Comparison of ENCODE assay signal across 21 mouse cellular contexts in the genomic region with DNA sequence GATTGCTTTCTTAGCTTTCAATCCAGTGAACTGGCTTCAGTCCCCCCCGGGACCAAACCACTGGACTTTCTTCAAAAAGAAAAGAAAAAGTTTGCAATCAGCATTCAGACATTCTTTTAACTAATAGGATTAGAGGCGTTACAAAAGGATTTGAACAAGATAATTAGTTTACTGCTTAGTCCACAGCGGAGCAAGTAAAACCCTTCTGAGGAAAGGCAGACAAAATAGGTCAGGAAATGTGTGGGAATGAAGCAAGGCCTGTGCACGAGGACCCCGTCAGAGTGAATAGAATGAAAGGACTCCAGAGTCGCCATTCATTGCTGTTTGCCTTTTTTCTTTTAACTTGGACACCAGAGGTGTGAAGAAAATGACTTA.
DNase-seq lines count a peak whose midpoint lies in the region; ATAC-seq and TF ChIP-seq lines count a peak whose summit lies in the region.
"Had no signal": no experiment of that assay in that cellular context is flagged by ENCODE, and none has a peak within 500 bp of the region (broad histone marks: within the 10 kb centered on the region; RNA-seq: fewer than 3 reads in every experiment).

No protein-coding gene starts in this region.

- H3K9ac ChIP-seq in embryonic facial prominence, embryonic 11.5 days (replicated peaks; ENCODE audit: low read length) = no peak overlapping the region
- H3K9ac ChIP-seq in midbrain, embryonic 11.5 days (ENCODE audit: low read length) = no peak overlapping the region
- H3K9ac ChIP-seq in midbrain, postnatal 0 days (replicated peaks; ENCODE audit: low read length, poor library complexity, severe bottlenecking) = no peak overlapping the region
- H3K9ac ChIP-seq in midbrain, embryonic 13.5 days (replicated peaks) = no peak overlapping the region
- H3K9ac ChIP-seq: hindbrain, embryonic 12.5 days; intestine, embryonic 15.5 days; limb, embryonic 12.5 days; liver, embryonic 15.5 days; lung, embryonic 14.5 days; neural tube, embryonic 13.5 days had no signal

- intact Hi-C loops in heart, postnatal 36 days (cut with DNase I) = loop anchor here (10.0 kb wide), 1 partner anchor 1125 kb away; no protein-coding TSS in a partner anchor

- H3K4me3 ChIP-seq in embryonic facial prominence, embryonic 11.5 days (ENCODE audit: low read depth, low read length) = no peak overlapping the region
- H3K4me3 ChIP-seq in embryonic facial prominence, embryonic 10.5 days = no peak overlapping the region
- no peak overlapping the region for H3K4me3 ChIP-seq in midbrain, embryonic 11.5 days (ENCODE audit: low read depth, low read length)
- no peak overlapping the region for H3K4me3 ChIP-seq in midbrain, postnatal 0 days (ENCODE audit: low read depth, low read length)
- H3K4me3 ChIP-seq in midbrain, embryonic 13.5 days (replicated peaks) = no peak overlapping the region
- H3K4me3 ChIP-seq: hindbrain, embryonic 12.5 days; intestine, embryonic 15.5 days; limb, embryonic 12.5 days; liver, embryonic 15.5 days; neural tube, embryonic 13.5 days had no signal

- peak; percentile 16 for DNase-seq in embryonic facial prominence, embryonic 11.5 days (ENCODE audit: low spot score)
- no peak for DNase-seq in embryonic facial prominence, embryonic 10.5 days (ENCODE audit: low spot score)
- DNase-seq in midbrain, embryonic 11.5 days (ENCODE audit: low spot score, missing footprints) = peak; percentile 89
- no peak for DNase-seq in midbrain, postnatal 0 days (ENCODE audit: low spot score)
- DNase-seq in heart, postnatal 36 days = no peak
- no peak for DNase-seq in layer of hippocampus, adult 9-11 months
- DNase-seq in layer of hippocampus, postnatal 36 days = no peak
- DNase-seq: adrenal gland, adult 8-10 months; cerebellum, adult 8-10 months; cerebellum, postnatal 25 days; kidney, adult 8-10 months; right cerebral cortex, postnatal 14 days had no signal

- no peak for ATAC-seq in embryonic facial prominence, embryonic 11.5 days (replicated peaks; ENCODE audit: insufficient number of reproducible peaks, low FRiP score, low TSS enrichment, low read depth)
- ATAC-seq in midbrain, embryonic 11.5 days (ENCODE audit: low FRiP score) = peak; percentile 72
- ATAC-seq in midbrain, postnatal 0 days (ENCODE audit: low FRiP score) = no peak
- peak; percentile 68 for ATAC-seq in midbrain, embryonic 13.5 days
- ATAC-seq: intestine, embryonic 15.5 days had no signal

- TF ChIP-seq CTCF in midbrain, postnatal 0 days (IDR thresholded peaks at IDR 0.05) = no peak

- H3K4me2 ChIP-seq in embryonic facial prominence, embryonic 11.5 days (ENCODE audit: low read depth, low read length) = no peak overlapping the region
- H3K4me2 ChIP-seq in midbrain, embryonic 11.5 days = no peak overlapping the region
- no peak overlapping the region for H3K4me2 ChIP-seq in midbrain, postnatal 0 days (ENCODE audit: low read depth, low read length, poor library complexity, severe bottlenecking)
- H3K4me2 ChIP-seq in midbrain, embryonic 13.5 days (replicated peaks) = no peak overlapping the region
- H3K4me2 ChIP-seq: hindbrain, embryonic 12.5 days; intestine, embryonic 15.5 days; limb, embryonic 12.5 days; liver, embryonic 15.5 days; lung, embryonic 14.5 days; neural tube, embryonic 13.5 days had no signal

- WGBS in embryonic facial prominence, embryonic 11.5 days = 16% methylated on average over 6 of the region's 6 CpGs
- 15% methylated on average over 6 of the region's 6 CpGs for WGBS in embryonic facial prominence, embryonic 10.5 days
- 3% methylated on average over 6 of the region's 6 CpGs for WGBS in midbrain, embryonic 11.5 days
- WGBS in midbrain, postnatal 0 days = 20% methylated on average over 6 of the region's 6 CpGs
- WGBS in midbrain, embryonic 13.5 days = 4% methylated on average over 6 of the region's 6 CpGs

- H3K27me3 ChIP-seq in embryonic facial prominence, embryonic 11.5 days (ENCODE audit: control insufficient read depth, insufficient read depth, low read length) = no peaks in the 10 kb centered on the region
- peaks cover 28% of the 10 kb centered on the region; the same call in 1 of the 2 replicates for H3K27me3 ChIP-seq in embryonic facial prominence, embryonic 10.5 days (replicated peaks; ENCODE audit: low read depth, poor library complexity, severe bottlenecking)
- peaks cover 14% of the 10 kb centered on the region; the same call in 1 of the 2 replicates for H3K27me3 ChIP-seq in midbrain, embryonic 11.5 days (ENCODE audit: control insufficient read depth, insufficient read depth, low read length)
- H3K27me3 ChIP-seq in midbrain, postnatal 0 days (ENCODE audit: insufficient read depth, low read length) = no peaks in the 10 kb centered on the region
- peaks cover 30% of the 10 kb centered on the region for H3K27me3 ChIP-seq in midbrain, embryonic 13.5 days
- H3K27me3 ChIP-seq: CH12.LX; hindbrain, embryonic 12.5 days; intestine, embryonic 15.5 days; limb, embryonic 12.5 days; liver, embryonic 15.5 days; neural tube, embryonic 13.5 days had no signal

- no peaks in the 10 kb centered on the region for H3K4me1 ChIP-seq in embryonic facial prominence, embryonic 11.5 days (ENCODE audit: control insufficient read depth, insufficient read depth, low read length)
- H3K4me1 ChIP-seq in embryonic facial prominence, embryonic 10.5 days = peaks cover 16% of the 10 kb centered on the region
- peaks cover 16% of the 10 kb centered on the region for H3K4me1 ChIP-seq in midbrain, embryonic 11.5 days (ENCODE audit: control insufficient read depth, insufficient read depth, low read length)
- H3K4me1 ChIP-seq in midbrain, postnatal 0 days (ENCODE audit: insufficient read depth, low read length) = 0 out of 2 replicates have a peak, but pooled peaks cover 2% of the 10 kb centered on the region
- H3K4me1 ChIP-seq in midbrain, embryonic 13.5 days (replicated peaks) = peaks cover 30% of the 10 kb centered on the region
- H3K4me1 ChIP-seq: intestine, embryonic 15.5 days; liver, embryonic 15.5 days had no signal

- H3K9me3 ChIP-seq in embryonic facial prominence, embryonic 11.5 days (replicated peaks; ENCODE audit: control insufficient read depth, low read length) = no peaks in the 10 kb centered on the region
- H3K9me3 ChIP-seq in embryonic facial prominence, embryonic 10.5 days = no peaks in the 10 kb centered on the region
- no peaks in the 10 kb centered on the region for H3K9me3 ChIP-seq in midbrain, embryonic 11.5 days (ENCODE audit: control insufficient read depth, low read length)
- H3K9me3 ChIP-seq in midbrain, postnatal 0 days (ENCODE audit: low read length) = no peaks in the 10 kb centered on the region
- no peaks in the 10 kb centered on the region for H3K9me3 ChIP-seq in midbrain, embryonic 13.5 days
- H3K9me3 ChIP-seq: hindbrain, embryonic 12.5 days; intestine, embryonic 15.5 days; limb, embryonic 12.5 days; liver, embryonic 15.5 days; neural tube, embryonic 13.5 days had no signal

- H3K27ac ChIP-seq in embryonic facial prominence, embryonic 11.5 days (replicated peaks; ENCODE audit: low read depth, low read length) = no peak overlapping the region
- H3K27ac ChIP-seq in embryonic facial prominence, embryonic 10.5 days (replicated peaks) = no peak overlapping the region
- no peak overlapping the region for H3K27ac ChIP-seq in midbrain, embryonic 11.5 days (ENCODE audit: low read depth, low read length)
- no peak overlapping the region for H3K27ac ChIP-seq in midbrain, postnatal 0 days (ENCODE audit: low read depth, low read length)
- H3K27ac ChIP-seq in midbrain, embryonic 13.5 days = no peak overlapping the region
- H3K27ac ChIP-seq: hindbrain, embryonic 12.5 days; hindbrain, postnatal 0 days; intestine, embryonic 15.5 days; limb, embryonic 12.5 days; liver, embryonic 15.5 days; neural tube, embryonic 13.5 days had no signal

- no peaks in the 10 kb centered on the region for H3K36me3 ChIP-seq in embryonic facial prominence, embryonic 11.5 days (replicated peaks; ENCODE audit: control insufficient read depth, insufficient read depth, low read depth, low read length)
- H3K36me3 ChIP-seq in embryonic facial prominence, embryonic 10.5 days (replicated peaks) = no peaks in the 10 kb centered on the region
- H3K36me3 ChIP-seq in midbrain, embryonic 11.5 days (ENCODE audit: control insufficient read depth, insufficient read depth, low read length) = no peaks in the 10 kb centered on the region
- no peaks in the 10 kb centered on the region for H3K36me3 ChIP-seq in midbrain, postnatal 0 days (ENCODE audit: insufficient read depth, low read length)
- no peaks in the 10 kb centered on the region for H3K36me3 ChIP-seq in midbrain, embryonic 13.5 days
- H3K36me3 ChIP-seq: hindbrain, embryonic 12.5 days; intestine, embryonic 15.5 days; limb, embryonic 12.5 days; liver, embryonic 15.5 days; neural tube, embryonic 13.5 days had no signal

Comparison
In these comparisons a context has a peak if more than half of its experiments do, and no peak if none do; other contexts are left out.
1. ATAC-seq: peak in midbrain, embryonic 11.5 days (single experiment) and midbrain, embryonic 13.5 days (single experiment); none in embryonic facial prominence, embryonic 11.5 days (single experiment) and midbrain, postnatal 0 days (single experiment).
2. DNase-seq: peak in embryonic facial prominence, embryonic 11.5 days (single experiment) and midbrain, embryonic 11.5 days (single experiment); none in embryonic facial prominence, embryonic 10.5 days (single experiment), midbrain, postnatal 0 days (single experiment), heart, postnatal 36 days (0 of 2), layer of hippocampus, adult 9-11 months (single experiment) and layer of hippocampus, postnatal 36 days (0 of 2).